Mouse (Mus musculus) brain, embryonic 14.5 days (tissue): ENCODE measurements at regions not wholly inside any gene's neighbourhood (a gene's known extent, or its start where the extent isn't known, plus 50 kb on each side); places are given as distances from the start of the nearest gene placed in this dataset.

ENCODE experiments used
- CTCF ChIP-seq: fragments of 200-500 bp; IDR thresholded peaks from 2 replicates; pipeline ENCODE4 v1.5.1; 2012; ENCODE audit warnings: inconsistent platforms, mild to moderate bottlenecking, moderate library complexity, borderline replicate concordance; ENCODE audit not compliant: insufficient read depth, insufficient read length; ENCODE audit errors: extremely low read depth
- POLR2A ChIP-seq: fragments of 200-500 bp; IDR thresholded peaks from 2 replicates; pipeline ENCODE4 v1.6.1; 2012; ENCODE audit warnings: mild to moderate bottlenecking, inconsistent platforms, borderline replicate concordance; ENCODE audit not compliant: poor library complexity, insufficient read depth, insufficient read length, severe bottlenecking; ENCODE audit errors: extremely low read depth

- TF ChIP-seq POLR2A (no peak), CTCF (no peak)
Measured at GRCm38 (mm10) chr3:58090396-58090795, 242.5 kb upstream of the Pfn2 start.
